Mouse (Mus musculus) layer of hippocampus, postnatal 14 days (tissue): Measurements from ENCODE around the gene U2surp. TPM values are rescaled to one million over a fixed set of nuclear protein-coding genes. Genes with fewer than 3 reads are reported as not detected.
"Not testable (repeated sequence)": the region's sequence is repeated elsewhere in the genome, so short reads cannot be mapped to it uniquely, and the experiment has no call there.

Experiments used
- DNase-seq, 2 experiments: peaks; one replicate each; pipeline ENCODE4 v3.0.0; 2021 to 2022; ENCODE audit warnings: low spot score in 2 of 2, mixed read lengths in 1 of 2
- total RNA-seq, 2 experiments: library from RNA; stranded (reverse); gene quantifications; 2 replicates each; pipeline ENCODE4 v1.2.3; 2021

Gene U2surp
- total RNA-seq, 2 experiments from 2014 or later = 62.6 to 69.0 TPM

DNA sequence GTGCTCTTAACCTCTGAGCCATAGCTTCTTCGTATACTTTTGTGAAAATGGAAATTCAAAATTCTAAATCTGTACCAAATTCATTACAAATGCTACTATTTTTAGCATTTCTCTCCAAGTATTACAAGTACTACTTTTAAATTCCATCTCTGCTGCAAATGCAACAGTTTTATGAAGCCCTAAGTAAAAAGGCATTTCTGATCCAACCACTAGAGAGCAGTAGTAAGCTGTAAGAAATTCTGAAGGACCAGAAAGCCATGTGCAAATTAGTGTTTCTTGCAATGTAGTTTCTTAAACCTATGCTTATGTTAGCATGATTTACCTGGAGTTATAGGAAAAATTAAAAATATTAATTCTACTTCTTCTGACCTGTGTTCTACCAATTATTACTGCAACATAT is 38.9 kb downstream of the U2surp start:
- peak in 1 of 2 experiments; percentile 46 for DNase-seq

GRCm38 (mm10) chr9:95469011-95469576 is 42.7 kb downstream of the U2surp start:
- DNase-seq = not testable (repeated sequence)

DNA sequence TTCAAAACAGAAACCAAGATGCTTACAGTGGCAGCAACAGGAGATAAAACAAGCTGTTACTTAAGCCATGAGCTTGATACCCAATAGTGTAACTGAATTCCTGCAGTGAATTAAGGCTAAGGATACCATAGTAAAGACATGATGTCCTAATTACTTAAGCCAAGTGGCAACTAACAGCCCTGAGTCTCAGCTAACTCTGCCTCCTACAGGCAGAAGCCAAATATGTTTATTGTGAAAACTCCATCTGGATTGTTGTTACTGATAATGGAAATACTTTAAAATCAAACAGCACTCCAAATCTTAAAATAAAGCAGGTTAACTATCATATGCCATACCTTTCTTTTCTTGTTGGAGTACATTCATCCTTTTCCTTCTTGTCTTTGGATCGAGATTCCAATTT is 47.8 kb downstream of the U2surp start:
- DNase-seq = no peak

DNA sequence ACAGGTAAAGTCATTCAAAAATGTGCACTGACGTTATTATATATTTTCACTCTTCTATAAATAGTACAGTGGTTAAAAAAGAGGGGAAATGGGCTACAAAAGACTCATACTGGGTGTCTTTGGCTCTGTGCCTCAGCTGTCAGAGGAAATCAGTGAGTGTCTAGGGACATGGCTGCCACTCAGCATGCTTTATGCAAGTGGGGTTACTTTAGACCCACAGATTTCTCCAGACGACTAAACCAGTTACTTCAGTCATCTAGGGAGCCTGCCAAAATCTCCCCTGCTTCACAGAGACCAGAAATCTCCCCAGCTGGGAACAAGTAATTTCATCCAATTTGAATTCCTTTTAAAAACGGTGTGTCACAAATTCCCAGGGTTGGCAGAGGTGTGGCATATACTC is 59.9 kb downstream of the U2surp start:
- DNase-seq = peak in 1 of 2 experiments; percentile 25

- no peak for DNase-seq
These were observed 61.2 kb downstream of the U2surp start for GRCm38 (mm10) chr9:95450586-95450985.

GRCm38 (mm10) chr9:95442321-95442731 is 69.5 kb downstream of the U2surp start:
- peak; percentile 33 to 43 for DNase-seq

DNA sequence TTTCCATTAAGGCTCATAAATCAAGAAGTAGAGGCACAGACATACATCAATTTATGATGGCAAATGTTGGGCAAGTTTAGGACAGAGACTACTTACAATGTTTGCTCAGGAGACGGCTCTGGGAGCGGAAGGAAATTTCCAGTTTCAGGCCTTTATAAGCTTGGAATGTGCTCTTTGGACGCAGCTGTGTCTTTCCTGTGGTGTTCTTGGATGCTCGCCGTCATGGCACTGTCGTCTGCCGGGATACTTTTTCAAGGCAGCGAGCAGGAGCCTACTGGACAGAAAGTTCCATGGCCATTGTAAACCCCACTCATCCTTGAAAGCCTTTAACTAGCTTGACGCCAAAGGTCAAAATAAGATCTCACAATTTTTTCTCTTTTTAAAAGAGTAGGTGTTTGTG is 73.9 kb downstream of the U2surp start:
- no peak for DNase-seq

- DNase-seq = no peak
These were observed 75.5 kb downstream of the U2surp start for GRCm38 (mm10) chr9:95436294-95436613.

GRCm38 (mm10) chr9:95435506-95436293 is 76.1 kb downstream of the U2surp start:
- DNase-seq = no peak

DNA sequence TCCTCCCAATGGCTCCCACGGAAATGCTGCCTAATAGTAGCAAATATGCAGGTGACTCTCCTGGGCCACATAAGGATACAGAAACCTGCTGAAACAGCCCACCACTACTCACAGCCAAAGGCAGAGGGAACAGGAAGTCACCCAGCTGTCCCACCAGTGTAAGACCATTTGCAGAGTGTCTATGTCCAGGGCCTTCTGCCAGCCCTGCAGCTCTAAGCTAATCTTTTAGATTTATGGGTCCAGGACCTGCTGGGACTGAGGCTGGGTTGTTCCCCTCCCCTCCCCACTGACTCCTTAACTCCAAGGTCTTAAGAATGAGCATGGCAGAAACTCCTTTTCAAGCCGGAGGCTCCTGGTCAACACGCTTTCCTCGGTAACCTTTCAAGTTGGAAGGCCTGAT is 83.5 kb downstream of the U2surp start:
- peak in 1 of 2 experiments; percentile 23 for DNase-seq

- DNase-seq = no peak
These were observed 97.9 kb downstream of the U2surp start for GRCm38 (mm10) chr9:95413911-95414310.

- peak; percentile 36 to 70 for DNase-seq
These were observed 99.7 kb downstream of the U2surp start for GRCm38 (mm10) chr9:95412047-95412446.

DNA sequence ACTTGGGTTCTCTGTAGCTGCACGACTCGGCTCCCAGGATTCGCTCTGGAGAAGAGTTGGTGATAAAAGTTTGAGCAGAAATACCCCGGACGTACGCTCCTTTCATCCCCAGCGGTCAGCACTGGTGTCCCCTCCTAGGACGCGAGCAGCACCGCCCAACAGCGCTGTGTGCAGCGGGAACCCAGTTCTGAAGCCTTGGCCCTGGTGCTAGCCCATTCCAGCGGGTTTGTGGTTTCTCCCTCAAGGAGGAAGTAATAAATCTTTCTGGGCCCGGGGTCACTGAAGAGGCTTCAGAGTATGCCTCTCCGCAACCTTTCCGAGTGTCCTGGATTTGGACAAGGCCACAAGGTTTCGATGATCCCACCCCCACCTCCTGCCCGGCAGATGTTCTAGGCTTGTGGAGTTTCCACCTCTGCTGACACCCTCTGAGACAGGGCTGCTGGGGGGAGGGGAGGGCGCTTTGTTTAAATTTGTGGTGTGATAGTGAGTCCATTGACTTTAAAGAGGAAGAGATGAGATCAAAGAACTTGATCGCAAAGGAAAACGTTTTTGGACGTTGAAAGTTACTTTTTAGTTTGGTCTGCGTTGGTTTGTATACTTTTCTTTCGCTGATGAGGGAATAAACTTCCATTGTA is 104.1 kb downstream of the U2surp start:
- DNase-seq = no peak

Other genes with a start within 250 kb of the U2surp start
- gene Chst2, start 105.3 kb downstream of the U2surp start, total RNA-seq = 100 to 1,000 TPM; 157 to 163 TPM
- 10 to 100 TPM; 48.2 to 48.6 TPM for gene Paqr9, start 47.7 kb upstream of the U2surp start, total RNA-seq
- 1 to 10 TPM; 4.2 to 4.9 TPM for gene Pcolce2, start 125.6 kb upstream of the U2surp start, total RNA-seq
- 10 to 100 TPM; 47.9 to 48.5 TPM for gene Trpc1, start 238.4 kb upstream of the U2surp start, total RNA-seq